Mouse (Mus musculus): Measurements from ENCODE around the gene Anapc16. TPM values are rescaled to one million over a fixed set of nuclear protein-coding genes. Genes with fewer than 3 reads are reported as not detected.

Anapc16 gene
- polyA plus RNA-seq, 1 experiment from 2014 or later, result 106 TPM

GRCm38 (mm10) chr10:59978873-59979743, 23.8 kb downstream of the Anapc16 start:
- Histone ChIP-seq H3K36me3 (no peaks in the 10 kb centered on the region), H3K9me3 (replicated peaks) (no peaks in the 10 kb centered on the region), H3K27ac (replicated peaks) (peak overlapping the region; percentile 75), H3K4me2 (no peak overlapping the region), H3K4me3 (replicated peaks) (no peak overlapping the region), H3K27me3 (replicated peaks) (no peaks in the 10 kb centered on the region), H3K4me1 (peaks cover 34% of the 10 kb centered on the region), H3K9ac (replicated peaks) (no peak overlapping the region)
- peak; percentile 48; the same call in 1 of the 2 replicates for ATAC-seq (ENCODE audit: low FRiP score)
- WGBS, result 31% methylated on average over 11 of the region's 11 CpGs

DNA sequence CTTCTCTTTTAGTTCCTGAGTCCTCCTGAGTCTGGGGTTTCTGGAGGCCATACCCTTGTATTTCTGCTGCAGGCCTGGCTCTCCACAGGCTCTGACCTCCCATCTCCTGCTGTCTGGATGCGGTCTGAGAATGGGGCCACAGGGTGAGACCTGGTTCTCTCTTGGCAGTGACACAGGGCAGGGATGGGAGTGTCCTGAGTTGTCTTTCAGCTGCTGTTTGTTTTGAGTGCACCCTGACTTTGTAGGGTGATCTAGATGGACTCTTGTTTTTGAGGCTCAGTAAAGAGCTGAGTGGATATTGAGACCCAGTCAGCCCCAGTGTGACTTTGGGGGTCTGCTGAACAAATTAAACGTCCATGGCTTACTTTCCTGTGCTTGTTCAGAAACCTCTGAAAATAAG, 24.5 kb downstream of the Anapc16 start:
- no peak for ATAC-seq (ENCODE audit: low FRiP score)
- Histone ChIP-seq H3K36me3 (no peaks in the 10 kb centered on the region), H3K27ac (replicated peaks) (peak overlapping the region; percentile 75), H3K27me3 (replicated peaks) (no peaks in the 10 kb centered on the region), H3K4me2 (no peak overlapping the region), H3K4me1 (peaks cover 39% of the 10 kb centered on the region), H3K4me3 (replicated peaks) (no peak overlapping the region), H3K9ac (replicated peaks) (no peak overlapping the region), H3K9me3 (replicated peaks) (no peaks in the 10 kb centered on the region)
- WGBS, result 56% methylated on average over 2 of the region's 2 CpGs

DNA sequence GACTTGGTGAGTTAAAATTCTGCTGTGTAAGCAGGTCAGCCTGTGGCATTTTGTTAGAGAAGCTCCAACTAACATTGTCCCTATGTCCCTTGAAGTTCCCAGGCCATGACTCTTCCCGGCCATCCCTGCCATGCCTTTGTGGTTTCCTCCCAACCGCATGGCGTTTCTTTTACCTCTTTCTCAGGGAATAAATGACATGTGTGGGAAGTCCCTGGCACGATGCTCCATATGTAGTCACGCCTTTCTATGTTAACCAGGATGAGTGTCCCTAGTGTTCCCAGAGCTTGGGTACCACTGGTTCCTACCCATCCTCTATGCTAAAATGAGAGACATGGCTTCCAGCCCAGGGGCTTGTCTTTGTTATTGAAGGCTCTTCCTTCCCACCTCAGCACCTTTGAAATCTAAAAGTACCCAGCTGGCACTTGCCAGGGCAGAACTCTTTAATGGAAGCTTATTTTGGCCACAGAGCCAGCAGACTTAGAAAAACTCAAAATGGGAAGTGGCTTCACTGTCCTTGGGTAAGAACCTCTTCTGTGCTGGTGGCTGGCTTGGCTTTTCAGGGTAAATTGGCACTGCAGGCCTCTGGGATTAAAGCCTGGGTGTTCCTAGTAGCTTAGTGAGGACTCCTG, 25.1 kb downstream of the Anapc16 start:
- H3K9me3 ChIP-seq (replicated peaks), result no peaks in the 10 kb centered on the region
- H3K4me2 ChIP-seq, result no peak overlapping the region
- H3K36me3 ChIP-seq, result no peaks in the 10 kb centered on the region
- H3K27ac ChIP-seq (replicated peaks), result peak overlapping the region; percentile 75
- H3K4me3 ChIP-seq (replicated peaks), result no peak overlapping the region
- no peak overlapping the region for H3K9ac ChIP-seq (replicated peaks)
- WGBS, result 91% methylated on average over 5 of the region's 5 CpGs
- H3K4me1 ChIP-seq, result peaks cover 39% of the 10 kb centered on the region
- H3K27me3 ChIP-seq (replicated peaks), result no peaks in the 10 kb centered on the region
- ATAC-seq (ENCODE audit: low FRiP score), result no peak

DNA sequence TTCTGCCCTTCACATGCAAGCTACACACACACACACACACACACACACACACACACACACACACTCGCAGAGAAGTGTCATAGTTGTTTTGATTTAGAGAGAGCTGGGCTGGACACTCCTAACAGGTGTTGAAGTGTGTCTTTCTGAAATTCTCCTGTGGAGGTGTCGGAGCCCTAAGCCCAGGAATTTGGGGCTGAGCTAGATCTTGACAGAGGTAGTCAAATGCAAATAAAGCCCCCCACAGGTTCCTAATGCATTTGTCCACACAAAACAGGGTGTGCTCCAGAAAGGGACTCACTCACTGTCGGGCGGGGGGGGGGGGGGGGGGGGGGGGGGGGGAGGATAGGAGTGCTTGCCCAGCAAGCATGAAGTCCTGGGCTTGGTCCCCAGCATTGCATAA, 25.8 kb downstream of the Anapc16 start:
- no peaks in the 10 kb centered on the region for H3K9me3 ChIP-seq (replicated peaks)
- no peak overlapping the region for H3K4me3 ChIP-seq (replicated peaks)
- H3K9ac ChIP-seq (replicated peaks), result no peak overlapping the region
- no peaks in the 10 kb centered on the region for H3K27me3 ChIP-seq (replicated peaks)
- H3K4me2 ChIP-seq, result no peak overlapping the region
- no peak overlapping the region for H3K27ac ChIP-seq (replicated peaks)
- H3K36me3 ChIP-seq, result no peaks in the 10 kb centered on the region
- ATAC-seq (ENCODE audit: low FRiP score), result no peak
- peaks cover 39% of the 10 kb centered on the region for H3K4me1 ChIP-seq
- WGBS, result 69% methylated on average over 2 of the region's 4 CpGs

- no peaks in the 10 kb centered on the region for H3K9me3 ChIP-seq (replicated peaks)
- no peaks in the 10 kb centered on the region for H3K27me3 ChIP-seq (replicated peaks)
- ATAC-seq (ENCODE audit: low FRiP score), result no peak
- H3K27ac ChIP-seq (replicated peaks), result peak overlapping the region; percentile 56
- H3K4me1 ChIP-seq, result peaks cover 50% of the 10 kb centered on the region
- no peak overlapping the region for H3K9ac ChIP-seq (replicated peaks)
- WGBS, result 43% methylated on average over 3 of the region's 3 CpGs
- H3K4me2 ChIP-seq, result no peak overlapping the region
- no peaks in the 10 kb centered on the region for H3K36me3 ChIP-seq
- no peak overlapping the region for H3K4me3 ChIP-seq (replicated peaks)
These were observed 28.1 kb downstream of the Anapc16 start for GRCm38 (mm10) chr10:59974786-59975185.

- H3K27me3 ChIP-seq (replicated peaks), result no peaks in the 10 kb centered on the region
- WGBS, result 12% methylated on average over 6 of the region's 6 CpGs
- no peaks in the 10 kb centered on the region for H3K9me3 ChIP-seq (replicated peaks)
- no peak overlapping the region for H3K4me3 ChIP-seq (replicated peaks)
- H3K27ac ChIP-seq (replicated peaks), result peak overlapping the region; percentile 56
- peak overlapping the region; percentile 22 for H3K4me2 ChIP-seq
- no peak for ATAC-seq (ENCODE audit: low FRiP score)
- H3K36me3 ChIP-seq, result no peaks in the 10 kb centered on the region
- peaks cover 47% of the 10 kb centered on the region for H3K4me1 ChIP-seq
- H3K9ac ChIP-seq (replicated peaks), result no peak overlapping the region
These were observed 28.7 kb downstream of the Anapc16 start for GRCm38 (mm10) chr10:59974191-59974664.

GRCm38 (mm10) chr10:59973400-59973799, 29.5 kb downstream of the Anapc16 start:
- Histone ChIP-seq H3K36me3 (no peaks in the 10 kb centered on the region), H3K9me3 (replicated peaks) (no peaks in the 10 kb centered on the region), H3K4me3 (replicated peaks) (no peak overlapping the region), H3K9ac (replicated peaks) (no peak overlapping the region), H3K27me3 (replicated peaks) (no peaks in the 10 kb centered on the region), H3K27ac (replicated peaks) (peak overlapping the region; percentile 56; the same call in 1 of the 2 replicates), H3K4me2 (no peak overlapping the region), H3K4me1 (peaks cover 38% of the 10 kb centered on the region)
- WGBS, result 74% methylated on average over 4 of the region's 4 CpGs
- no peak for ATAC-seq (ENCODE audit: low FRiP score)

DNA sequence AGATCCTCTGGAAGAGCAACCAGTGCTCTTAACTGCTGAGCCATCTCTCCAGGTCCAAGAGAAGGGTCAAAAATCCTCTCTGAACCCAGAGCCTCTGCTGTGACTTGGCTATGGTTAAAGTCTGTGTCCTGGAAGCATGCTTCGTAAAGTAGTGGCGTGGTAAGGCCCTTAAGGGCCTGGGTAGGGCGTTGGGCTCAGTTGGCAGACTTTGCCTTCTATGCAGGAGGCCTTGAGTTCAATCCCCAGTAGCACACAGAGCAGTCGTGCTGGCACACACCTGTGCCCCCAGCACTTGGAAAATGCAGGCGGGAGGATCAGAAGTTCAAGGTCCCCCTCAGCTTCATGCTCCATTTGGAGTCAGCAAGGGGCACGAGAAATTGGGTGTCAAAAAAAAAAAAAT, 29.9 kb downstream of the Anapc16 start:
- ATAC-seq (ENCODE audit: low FRiP score), result no peak
- H3K9ac ChIP-seq (replicated peaks), result no peak overlapping the region
- H3K36me3 ChIP-seq, result no peaks in the 10 kb centered on the region
- H3K9me3 ChIP-seq (replicated peaks), result no peaks in the 10 kb centered on the region
- H3K4me3 ChIP-seq (replicated peaks), result no peak overlapping the region
- no peak overlapping the region for H3K4me2 ChIP-seq
- H3K27me3 ChIP-seq (replicated peaks), result no peaks in the 10 kb centered on the region
- 80% methylated on average over 6 of the region's 6 CpGs for WGBS
- H3K27ac ChIP-seq (replicated peaks), result no peak overlapping the region
- peaks cover 34% of the 10 kb centered on the region for H3K4me1 ChIP-seq

GRCm38 (mm10) chr10:59972534-59972933, 30.4 kb downstream of the Anapc16 start:
- Histone ChIP-seq H3K27me3 (replicated peaks) (no peaks in the 10 kb centered on the region), H3K9me3 (replicated peaks) (no peaks in the 10 kb centered on the region), H3K4me2 (no peak overlapping the region), H3K9ac (replicated peaks) (no peak overlapping the region), H3K36me3 (no peaks in the 10 kb centered on the region), H3K27ac (replicated peaks) (no peak overlapping the region), H3K4me3 (replicated peaks) (no peak overlapping the region), H3K4me1 (peaks cover 30% of the 10 kb centered on the region)
- 34% methylated on average over 2 of the region's 2 CpGs for WGBS
- ATAC-seq (ENCODE audit: low FRiP score), result no peak

GRCm38 (mm10) chr10:59971813-59972212, 31.1 kb downstream of the Anapc16 start:
- H3K4me1 ChIP-seq, result peaks cover 29% of the 10 kb centered on the region
- ATAC-seq (ENCODE audit: low FRiP score), result no peak
- WGBS, result 96% methylated on average over 8 of the region's 8 CpGs
- H3K36me3 ChIP-seq, result no peaks in the 10 kb centered on the region
- no peak overlapping the region for H3K4me2 ChIP-seq
- H3K27me3 ChIP-seq (replicated peaks), result no peaks in the 10 kb centered on the region
- no peak overlapping the region for H3K4me3 ChIP-seq (replicated peaks)
- no peak overlapping the region for H3K9ac ChIP-seq (replicated peaks)
- no peaks in the 10 kb centered on the region for H3K9me3 ChIP-seq (replicated peaks)
- H3K27ac ChIP-seq (replicated peaks), result no peak overlapping the region

DNA sequence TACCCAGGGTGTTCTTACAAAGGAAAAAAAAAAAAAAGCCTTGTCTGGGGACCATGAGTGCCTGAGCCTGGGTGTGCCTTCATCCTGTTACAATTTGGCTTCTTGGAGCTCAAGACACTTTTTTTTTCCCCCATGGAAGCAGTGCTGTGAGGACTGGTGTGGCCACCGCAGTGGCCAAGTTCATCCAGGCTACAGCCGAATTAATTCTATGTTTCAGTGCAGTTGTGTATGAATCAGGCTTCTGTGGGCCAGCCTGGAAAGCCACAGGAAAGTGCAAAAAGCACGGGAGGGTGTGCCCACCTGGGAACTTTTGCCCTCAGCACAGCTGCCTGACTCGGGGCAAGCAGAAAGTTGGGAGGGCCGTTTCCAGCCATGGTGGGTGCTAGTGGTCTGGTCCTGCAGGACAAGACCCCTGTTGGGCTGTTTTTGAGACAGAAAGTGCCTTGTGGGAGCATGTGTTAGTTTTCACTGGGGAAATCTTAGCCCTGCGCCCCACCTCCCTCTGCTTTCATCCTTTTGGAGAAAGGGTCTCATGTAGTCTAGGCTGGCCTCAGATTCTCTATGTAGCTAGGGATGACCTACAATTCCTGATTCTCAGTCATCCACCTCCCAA, 32.4 kb downstream of the Anapc16 start:
- ATAC-seq (ENCODE audit: low FRiP score), result peak; percentile 1; the same call in 1 of the 2 replicates
- peak overlapping the region; percentile 54 for H3K4me3 ChIP-seq (replicated peaks)
- peaks cover 34% of the 10 kb centered on the region for H3K4me1 ChIP-seq
- peak overlapping the region; percentile 89 for H3K9ac ChIP-seq (replicated peaks)
- no peaks in the 10 kb centered on the region for H3K9me3 ChIP-seq (replicated peaks)
- H3K36me3 ChIP-seq, result no peaks in the 10 kb centered on the region
- peak overlapping the region; percentile 74 for H3K4me2 ChIP-seq
- WGBS, result 28% methylated on average over 6 of the region's 6 CpGs
- H3K27me3 ChIP-seq (replicated peaks), result no peaks in the 10 kb centered on the region
- H3K27ac ChIP-seq (replicated peaks), result peak overlapping the region; percentile 96

All from neural tube, embryonic 15.5 days (tissue).